ENCODE assay signal across 9 mouse cellular contexts in genomic region chr13:98332106-98332505, GRCm38 (mm10). TPM values are rescaled to one million over a fixed set of nuclear protein-coding genes. Genes with fewer than 3 reads are reported as not detected.
DNase-seq lines count a peak whose midpoint lies in the region; ATAC-seq and TF ChIP-seq lines count a peak whose summit lies in the region.
"Had no signal": no experiment of that assay in that cellular context is flagged by ENCODE, and none has a peak within 500 bp of the region (broad histone marks: within the 10 kb centered on the region; RNA-seq: fewer than 3 reads in every experiment).

No protein-coding gene starts in this region.

- no peak overlapping the region for H3K4me2 ChIP-seq in hindbrain, embryonic 11.5 days (replicated peaks; ENCODE audit: low read depth, low read length)

- no peak overlapping the region for H3K9ac ChIP-seq in hindbrain, embryonic 11.5 days (ENCODE audit: low read depth, low read length)

- POLR2A ChIA-PET in Patski (lab: Charles Lee) = interaction anchor here (0.9 kb wide), 1 partner anchor 15 kb away, joined by 5 read pairs; the partner anchor contains the start of gene Btf3

- no peaks in the 10 kb centered on the region for H3K36me3 ChIP-seq in hindbrain, embryonic 11.5 days (ENCODE audit: control insufficient read depth, insufficient read depth, low read length)

- intact Hi-C loops in left cerebral cortex, adult 2 months (cut with DNase I) = no loop called here

- no peak overlapping the region for H3K27ac ChIP-seq in left cerebral cortex, adult 2 months
- H3K27ac ChIP-seq in hindbrain, embryonic 11.5 days (ENCODE audit: low read depth, low read length) = no peak overlapping the region

- ATAC-seq in Patski = no peak
- ATAC-seq in granulocyte monocyte progenitor cell, adult 5-6 weeks (replicated peaks; ENCODE audit: poor library complexity, severe bottlenecking) = peak; percentile 81
- ATAC-seq in megakaryocyte, adult 5-6 weeks (ENCODE audit: poor library complexity, severe bottlenecking) = peak; percentile 43; the same call in 1 of the 2 replicates
- no peak for ATAC-seq in hindbrain, embryonic 11.5 days (ENCODE audit: low FRiP score)

- in situ Hi-C loops in Patski (cut with MboI; ENCODE audit: low pct_unique_long_range_greater_than_20kb) = no loop called here

- H3K4me3 ChIP-seq in left cerebral cortex, adult 2 months = no peak overlapping the region
- H3K4me3 ChIP-seq in hindbrain, embryonic 11.5 days (ENCODE audit: low read depth, low read length) = no peak overlapping the region
- H3K4me3 ChIP-seq: myocyte had no signal

- H3K27me3 ChIP-seq in Patski = no peaks in the 10 kb centered on the region
- H3K27me3 ChIP-seq in hindbrain, embryonic 11.5 days (ENCODE audit: control insufficient read depth, insufficient read depth, low read length) = no peaks in the 10 kb centered on the region

- no peaks in the 10 kb centered on the region for H3K4me1 ChIP-seq in hindbrain, embryonic 11.5 days (replicated peaks; ENCODE audit: control insufficient read depth, insufficient read depth, low read length)

- TF ChIP-seq CTCF in left cerebral cortex, adult 2 months (IDR thresholded peaks at IDR 0.05) = peak; percentile 50
- TF ChIP-seq CTCF in Patski (IDR thresholded peaks at IDR 0.05) = peak; percentile 81

- no peak for DNase-seq in left cerebral cortex, adult 2 months (ENCODE audit: extremely low spot score in 1 of 2, low spot score in 2 of 2)
- no peak for DNase-seq in left cerebral cortex, adult 8-10 months (ENCODE audit: low spot score in 2 of 2)
- DNase-seq in Patski (ENCODE audit: low read depth, low spot score) = no peak
- DNase-seq in hindbrain, embryonic 11.5 days (ENCODE audit: low spot score) = no peak
- no peak for DNase-seq in cerebellum, adult 8-10 months

- CTCF ChIA-PET in Patski (lab: Charles Lee) = interaction anchor here (0.7 to 1.3 kb wide), 3 partner anchors 11 to 20 kb away, joined by 3 read pairs; no protein-coding TSS in a partner anchor

- no peaks in the 10 kb centered on the region for H3K9me3 ChIP-seq in hindbrain, embryonic 11.5 days (ENCODE audit: control insufficient read depth, low read length)

- 55% methylated on average over 2 of the region's 2 CpGs for WGBS in hindbrain, embryonic 11.5 days

RNA-seq across cellular contexts. Expression of gene Btf3, which starts 15.3 kb away (rescaled TPM):
- 100 to 1,000 TPM; 160 to 170 TPM for total RNA-seq in left cerebral cortex, adult 2 months (2021)
- total RNA-seq in left cerebral cortex, adult 8-10 months (2022) = 100 to 1,000 TPM; 167 to 188 (median 185) TPM
- 751 TPM for polyA plus RNA-seq in Patski (2021)
- total RNA-seq in granulocyte monocyte progenitor cell, adult 5-6 weeks (2014; fragmentation: Nextera tagmentation) = 959 and 1,109 TPM in 2 replicates
- total RNA-seq in granulocyte monocyte progenitor cell, adult 5-6 weeks (2017) = 1,746 and 2,150 TPM in 2 replicates
- total RNA-seq in megakaryocyte, adult 5-6 weeks (2015) = 843 and 873 TPM in 2 replicates
- total RNA-seq in megakaryocyte, adult 5-6 weeks (2017) = 1,331 and 1,501 TPM in 2 replicates
- polyA plus RNA-seq in hindbrain, embryonic 11.5 days (2014; fragmentation: Nextera tagmentation; extraction: Ambion mirVana) = 784 and 800 TPM in 2 replicates

RNA-seq across cellular contexts. Expression of gene Foxd1, which starts 21.9 kb away (rescaled TPM):
- total RNA-seq in left cerebral cortex, adult 2 months (2021) = 1 to 10 TPM; 1.5 to 1.9 TPM
- 1 to 10 TPM; 1.3 to 1.6 (median 1.5) TPM for total RNA-seq in left cerebral cortex, adult 8-10 months (2022)
- polyA plus RNA-seq in Patski (2021) = 15.1 TPM
- not detected in 2 replicates for total RNA-seq in granulocyte monocyte progenitor cell, adult 5-6 weeks (2014; fragmentation: Nextera tagmentation)
- total RNA-seq in granulocyte monocyte progenitor cell, adult 5-6 weeks (2017) = not detected in 2 replicates
- total RNA-seq in megakaryocyte, adult 5-6 weeks (2015) = not detected in 2 replicates
- not detected in 2 replicates for total RNA-seq in megakaryocyte, adult 5-6 weeks (2017)
- 4.6 and 5.0 TPM in 2 replicates for polyA plus RNA-seq in hindbrain, embryonic 11.5 days (2014; fragmentation: Nextera tagmentation; extraction: Ambion mirVana)
- polyA plus RNA-seq: intestine, embryonic 14.5 days had no signal

RNA-seq across cellular contexts. Expression of gene Gm21976, which starts 52.4 kb away (rescaled TPM):
- total RNA-seq in left cerebral cortex, adult 2 months (2021) = not detected
- not detected for total RNA-seq in left cerebral cortex, adult 8-10 months (2022)
- polyA plus RNA-seq in Patski (2021) = not detected
- not detected in 2 replicates for total RNA-seq in granulocyte monocyte progenitor cell, adult 5-6 weeks (2014; fragmentation: Nextera tagmentation)
- total RNA-seq in granulocyte monocyte progenitor cell, adult 5-6 weeks (2017) = not detected in 2 replicates
- total RNA-seq in megakaryocyte, adult 5-6 weeks (2015) = not detected in 2 replicates
- total RNA-seq in megakaryocyte, adult 5-6 weeks (2017) = not detected in 2 replicates
- not detected in 2 replicates for polyA plus RNA-seq in hindbrain, embryonic 11.5 days (2014; fragmentation: Nextera tagmentation; extraction: Ambion mirVana)
- polyA plus RNA-seq: intestine, embryonic 14.5 days; myocyte had no signal

Comparison
In these comparisons a context has a peak if more than half of its experiments do, and no peak if none do; other contexts are left out.
1. ATAC-seq: peak in granulocyte monocyte progenitor cell, adult 5-6 weeks (single experiment) and megakaryocyte, adult 5-6 weeks (single experiment); none in Patski (single experiment) and hindbrain, embryonic 11.5 days (single experiment).
2. RNA of gene Btf3, which starts 15.3 kb away (total RNA-seq): 959 to 2,150 TPM in granulocyte monocyte progenitor cell, adult 5-6 weeks and 843 to 1,501 TPM in megakaryocyte, adult 5-6 weeks; 167 to 188 TPM in left cerebral cortex, adult 8-10 months and 160 to 170 TPM in left cerebral cortex, adult 2 months; every median in the first group is over 4 times any median in the second.